Mouse (Mus musculus): ENCODE measurements at regions not wholly inside any gene's neighbourhood (a gene's known extent, or its start where the extent isn't known, plus 50 kb on each side); places are given as distances from the start of the nearest gene placed in this dataset.

DNA sequence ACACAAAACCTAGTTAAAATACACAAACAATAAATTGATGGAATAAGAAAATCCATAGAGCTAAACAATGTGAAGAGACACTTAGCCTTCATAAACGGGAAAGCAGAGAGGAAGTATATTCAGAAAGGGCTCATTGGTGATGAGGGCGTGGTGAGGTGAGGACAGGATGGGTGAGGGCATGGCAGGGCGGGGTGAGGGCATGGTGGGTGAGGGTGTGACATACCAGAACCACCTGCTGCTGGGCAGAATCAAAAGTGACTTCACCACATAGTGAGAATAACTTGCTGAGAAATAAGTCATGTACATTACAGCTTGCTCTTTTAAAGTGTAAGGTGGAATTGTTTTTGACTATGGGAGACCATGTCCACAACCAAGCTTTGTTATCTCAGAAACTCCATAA is 399.1 kb upstream of the 5930422O12Rik start:
- TF ChIP-seq CTCF (IDR thresholded peaks at IDR 0.05; ENCODE audit: borderline replicate concordance, insufficient read depth, low read depth, low read length) (no peak), POLR2A (IDR thresholded peaks at IDR 0.05; ENCODE audit: borderline replicate concordance, insufficient read depth, low read length) (no peak)
